Mouse (Mus musculus): ENCODE data around the gene Barhl1. TPM values are rescaled to one million over a fixed set of nuclear protein-coding genes. Genes with fewer than 3 reads are reported as not detected.

Barhl1 gene
- polyA plus RNA-seq, 1 experiment from 2014 or later: 1.4 TPM

GRCm38 (mm10) chr2:28893526-28893925 lies 22.9 kb downstream of the Barhl1 start:
- no peaks in the 10 kb centered on the region for H3K4me1 ChIP-seq (ENCODE audit: control insufficient read depth, insufficient read depth, low read length)
- H3K9me3 ChIP-seq (replicated peaks; ENCODE audit: control insufficient read depth, low read length): no peaks in the 10 kb centered on the region
- no peak overlapping the region for H3K27ac ChIP-seq (ENCODE audit: low read depth, low read length)
- H3K4me3 ChIP-seq (ENCODE audit: low read depth, low read length): no peak overlapping the region
- peaks cover 64% of the 10 kb centered on the region for H3K36me3 ChIP-seq (ENCODE audit: control insufficient read depth, insufficient read depth, low read length)
- no peaks in the 10 kb centered on the region for H3K27me3 ChIP-seq (replicated peaks; ENCODE audit: control insufficient read depth, insufficient read depth, low read length)
- WGBS: 40% methylated on average over 6 of the region's 6 CpGs
- H3K9ac ChIP-seq (ENCODE audit: low read length): no peak overlapping the region
- DNase-seq (ENCODE audit: low spot score) (no peak), ATAC-seq (no peak)
- H3K4me2 ChIP-seq (ENCODE audit: low read length): no peak overlapping the region

- Histone ChIP-seq H3K27me3 (replicated peaks; ENCODE audit: control insufficient read depth, insufficient read depth, low read length) (no peaks in the 10 kb centered on the region), H3K9ac (ENCODE audit: low read length) (no peak overlapping the region), H3K4me2 (ENCODE audit: low read length) (no peak overlapping the region), H3K4me1 (ENCODE audit: control insufficient read depth, insufficient read depth, low read length) (no peaks in the 10 kb centered on the region), H3K36me3 (ENCODE audit: control insufficient read depth, insufficient read depth, low read length) (peaks cover 66% of the 10 kb centered on the region), H3K4me3 (ENCODE audit: low read depth, low read length) (no peak overlapping the region), H3K27ac (ENCODE audit: low read depth, low read length) (no peak overlapping the region), H3K9me3 (replicated peaks; ENCODE audit: control insufficient read depth, low read length) (no peaks in the 10 kb centered on the region)
- WGBS: 13% methylated on average over 1 of the region's 1 CpGs
- DNase-seq (ENCODE audit: low spot score): no peak
- ATAC-seq: no peak
These were observed 23.7 kb downstream of the Barhl1 start for GRCm38 (mm10) chr2:28892796-28893195.

- Histone ChIP-seq H3K9ac (ENCODE audit: low read length) (no peak overlapping the region), H3K4me3 (ENCODE audit: low read depth, low read length) (no peak overlapping the region), H3K9me3 (replicated peaks; ENCODE audit: control insufficient read depth, low read length) (no peaks in the 10 kb centered on the region), H3K27ac (ENCODE audit: low read depth, low read length) (no peak overlapping the region), H3K27me3 (replicated peaks; ENCODE audit: control insufficient read depth, insufficient read depth, low read length) (no peaks in the 10 kb centered on the region), H3K4me1 (ENCODE audit: control insufficient read depth, insufficient read depth, low read length) (no peaks in the 10 kb centered on the region), H3K36me3 (ENCODE audit: control insufficient read depth, insufficient read depth, low read length) (peaks cover 42% of the 10 kb centered on the region), H3K4me2 (ENCODE audit: low read length) (no peak overlapping the region)
- ATAC-seq (no peak), DNase-seq (ENCODE audit: low spot score) (no peak)
- 45% methylated on average over 4 of the region's 4 CpGs for WGBS
These were observed 31.6 kb downstream of the Barhl1 start for GRCm38 (mm10) chr2:28884914-28885313.

- Histone ChIP-seq H3K4me3 (ENCODE audit: low read depth, low read length) (no peak overlapping the region), H3K9ac (ENCODE audit: low read length) (no peak overlapping the region), H3K36me3 (ENCODE audit: control insufficient read depth, insufficient read depth, low read length) (peaks cover 44% of the 10 kb centered on the region), H3K4me2 (ENCODE audit: low read length) (no peak overlapping the region), H3K9me3 (replicated peaks; ENCODE audit: control insufficient read depth, low read length) (no peaks in the 10 kb centered on the region), H3K4me1 (ENCODE audit: control insufficient read depth, insufficient read depth, low read length) (no peaks in the 10 kb centered on the region), H3K27ac (ENCODE audit: low read depth, low read length) (no peak overlapping the region), H3K27me3 (replicated peaks; ENCODE audit: control insufficient read depth, insufficient read depth, low read length) (no peaks in the 10 kb centered on the region)
- no peak for ATAC-seq
- DNase-seq (ENCODE audit: low spot score): no peak
- WGBS: 63% methylated on average over 6 of the region's 6 CpGs
These were observed 33.5 kb downstream of the Barhl1 start for GRCm38 (mm10) chr2:28882826-28883485.

GRCm38 (mm10) chr2:28882047-28882446 lies 34.4 kb downstream of the Barhl1 start:
- Histone ChIP-seq H3K4me3 (ENCODE audit: low read depth, low read length) (no peak overlapping the region), H3K27ac (ENCODE audit: low read depth, low read length) (no peak overlapping the region), H3K27me3 (replicated peaks; ENCODE audit: control insufficient read depth, insufficient read depth, low read length) (no peaks in the 10 kb centered on the region), H3K9me3 (replicated peaks; ENCODE audit: control insufficient read depth, low read length) (no peaks in the 10 kb centered on the region), H3K4me1 (ENCODE audit: control insufficient read depth, insufficient read depth, low read length) (no peaks in the 10 kb centered on the region), H3K4me2 (ENCODE audit: low read length) (no peak overlapping the region), H3K36me3 (ENCODE audit: control insufficient read depth, insufficient read depth, low read length) (peaks cover 38% of the 10 kb centered on the region), H3K9ac (ENCODE audit: low read length) (no peak overlapping the region)
- WGBS: 84% methylated on average over 3 of the region's 3 CpGs
- no peak for DNase-seq (ENCODE audit: low spot score)
- ATAC-seq: no peak

- ATAC-seq (no peak), DNase-seq (ENCODE audit: low spot score) (peak; percentile 18)
- Histone ChIP-seq H3K36me3 (ENCODE audit: control insufficient read depth, insufficient read depth, low read length) (peaks cover 42% of the 10 kb centered on the region), H3K9ac (ENCODE audit: low read length) (no peak overlapping the region), H3K4me1 (ENCODE audit: control insufficient read depth, insufficient read depth, low read length) (no peaks in the 10 kb centered on the region), H3K4me3 (ENCODE audit: low read depth, low read length) (no peak overlapping the region), H3K27ac (ENCODE audit: low read depth, low read length) (no peak overlapping the region), H3K27me3 (replicated peaks; ENCODE audit: control insufficient read depth, insufficient read depth, low read length) (no peaks in the 10 kb centered on the region), H3K9me3 (replicated peaks; ENCODE audit: control insufficient read depth, low read length) (no peaks in the 10 kb centered on the region), H3K4me2 (ENCODE audit: low read length) (no peak overlapping the region)
- WGBS: 84% methylated on average over 3 of the region's 3 CpGs
These were observed 35.2 kb downstream of the Barhl1 start for GRCm38 (mm10) chr2:28881275-28881674.

DNA sequence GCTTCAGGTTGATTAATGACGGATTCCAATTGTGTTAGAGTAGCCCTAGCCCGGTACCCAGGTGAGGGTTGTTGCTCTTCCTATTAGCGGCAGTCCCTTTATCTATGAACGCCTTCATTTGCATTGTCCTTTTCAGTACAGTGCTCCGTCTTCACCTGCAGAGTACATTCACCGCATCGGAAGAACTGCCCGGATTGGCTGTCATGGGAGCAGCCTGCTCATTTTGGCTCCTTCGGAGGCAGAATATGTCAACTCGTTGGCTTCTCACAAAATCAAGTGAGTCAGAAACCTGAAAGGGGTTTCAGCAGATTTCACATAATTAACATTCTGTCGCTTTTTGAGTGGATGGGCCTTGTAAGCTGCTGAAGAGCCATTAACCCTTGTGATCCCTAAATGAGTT lies 40.9 kb downstream of the Barhl1 start:
- no peak overlapping the region for H3K9ac ChIP-seq (ENCODE audit: low read length)
- H3K4me2 ChIP-seq (ENCODE audit: low read length): no peak overlapping the region
- no peak for ATAC-seq
- 76% methylated on average over 11 of the region's 11 CpGs for WGBS
- DNase-seq (ENCODE audit: low spot score): no peak
- no peak overlapping the region for H3K27ac ChIP-seq (ENCODE audit: low read depth, low read length)
- no peak overlapping the region for H3K4me3 ChIP-seq (ENCODE audit: low read depth, low read length)
- H3K4me1 ChIP-seq (ENCODE audit: control insufficient read depth, insufficient read depth, low read length): no peaks in the 10 kb centered on the region
- H3K27me3 ChIP-seq (replicated peaks; ENCODE audit: control insufficient read depth, insufficient read depth, low read length): no peaks in the 10 kb centered on the region
- H3K36me3 ChIP-seq (ENCODE audit: control insufficient read depth, insufficient read depth, low read length): peaks cover 45% of the 10 kb centered on the region
- H3K9me3 ChIP-seq (replicated peaks; ENCODE audit: control insufficient read depth, low read length): no peaks in the 10 kb centered on the region

GRCm38 (mm10) chr2:28867495-28867894 lies 49.0 kb downstream of the Barhl1 start:
- WGBS: 72% methylated on average over 7 of the region's 7 CpGs
- peaks cover 37% of the 10 kb centered on the region for H3K36me3 ChIP-seq (ENCODE audit: control insufficient read depth, insufficient read depth, low read length)
- H3K4me1 ChIP-seq (ENCODE audit: control insufficient read depth, insufficient read depth, low read length): peaks cover 4% of the 10 kb centered on the region; the same call in 1 of the 2 replicates
- no peak overlapping the region for H3K4me2 ChIP-seq (ENCODE audit: low read length)
- H3K9me3 ChIP-seq (replicated peaks; ENCODE audit: control insufficient read depth, low read length): no peaks in the 10 kb centered on the region
- 0 out of 2 replicates have a peak overlapping the region, but pooled peaks have one; percentile 17 for H3K27ac ChIP-seq (ENCODE audit: low read depth, low read length)
- ATAC-seq: peak; percentile 62; the same call in 1 of the 2 replicates
- no peaks in the 10 kb centered on the region for H3K27me3 ChIP-seq (replicated peaks; ENCODE audit: control insufficient read depth, insufficient read depth, low read length)
- no peak overlapping the region for H3K4me3 ChIP-seq (ENCODE audit: low read depth, low read length)
- peak; percentile 78 for DNase-seq (ENCODE audit: low spot score)
- no peak overlapping the region for H3K9ac ChIP-seq (ENCODE audit: low read length)

DNA sequence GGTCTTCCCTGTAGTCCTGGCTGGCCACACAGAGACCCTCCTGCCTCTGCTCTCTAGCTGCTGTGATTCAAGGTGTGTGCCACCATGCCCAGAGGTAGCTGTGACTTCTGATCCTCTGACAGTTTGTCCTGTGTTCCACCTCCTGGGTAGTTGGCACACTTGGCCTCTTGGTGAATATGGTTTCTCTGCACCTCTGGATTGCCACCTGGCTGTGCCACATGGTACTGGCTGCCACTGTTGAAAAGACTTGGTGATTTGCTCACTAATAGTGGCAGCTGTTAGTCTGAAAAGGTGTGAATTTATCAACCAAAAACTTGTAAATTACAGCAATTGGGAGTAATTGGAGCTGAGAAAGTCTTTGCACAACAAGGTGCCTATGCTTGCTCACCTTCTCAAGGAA lies 52.6 kb downstream of the Barhl1 start:
- Histone ChIP-seq H3K27me3 (replicated peaks; ENCODE audit: control insufficient read depth, insufficient read depth, low read length) (no peaks in the 10 kb centered on the region), H3K4me1 (ENCODE audit: control insufficient read depth, insufficient read depth, low read length) (peaks cover 4% of the 10 kb centered on the region; the same call in 1 of the 2 replicates), H3K27ac (ENCODE audit: low read depth, low read length) (no peak overlapping the region), H3K9ac (ENCODE audit: low read length) (no peak overlapping the region), H3K36me3 (ENCODE audit: control insufficient read depth, insufficient read depth, low read length) (peaks cover 69% of the 10 kb centered on the region), H3K4me2 (ENCODE audit: low read length) (no peak overlapping the region), H3K4me3 (ENCODE audit: low read depth, low read length) (no peak overlapping the region), H3K9me3 (replicated peaks; ENCODE audit: control insufficient read depth, low read length) (no peaks in the 10 kb centered on the region)
- DNase-seq (ENCODE audit: low spot score): peak; percentile 41
- ATAC-seq: no peak

Measured in forebrain, embryonic 14.5 days (tissue).